Mouse (Mus musculus) testis, adult 10 weeks (tissue): ENCODE measurements around the gene D630039A03Rik. TPM values are rescaled to one million over a fixed set of nuclear protein-coding genes. Genes with fewer than 3 reads are reported as not detected.

Source experiments
- polyA plus RNA-seq: library from polyadenylated mRNA; stranded (reverse); fragments of 350-450 nt; fragmentation: Illumina TruSeq; extraction: RNeasy Lipid Tissue Mini Kit (QIAGEN cat#74804); gene quantifications from one replicate; pipeline ENCODE4 v1.2.3, GENCODE M21; 2014; ENCODE audit warnings: low read depth, low replicate concordance

The D630039A03Rik gene
- polyA plus RNA-seq, result not detected

DNA sequence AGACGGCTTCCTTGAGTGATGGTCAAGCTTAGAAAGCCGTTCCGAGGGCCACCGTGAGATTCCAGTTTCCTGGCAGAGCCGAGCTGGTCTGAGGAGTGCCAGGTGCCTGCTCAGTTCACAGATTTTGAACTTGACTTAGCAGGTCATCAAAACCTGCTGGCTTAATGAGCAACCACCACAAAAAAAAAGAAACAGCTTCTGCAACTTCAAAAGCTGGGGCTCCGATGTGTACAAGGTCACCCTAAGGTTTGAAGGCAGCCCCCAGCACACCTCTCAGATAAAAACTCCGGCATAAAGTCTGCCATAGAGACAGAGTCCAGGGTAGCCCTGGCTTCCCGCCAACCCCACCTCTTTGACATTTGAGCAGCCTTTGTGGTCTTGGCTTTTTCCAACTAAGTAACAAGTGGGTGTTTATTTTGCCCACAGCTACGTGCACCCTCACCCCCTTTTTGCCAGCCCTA lies at the start of gene D630039A03Rik:
TSS of gene D630039A03Rik (minus strand) at position 97 of the 461 bp plus-strand sequence.

DNA sequence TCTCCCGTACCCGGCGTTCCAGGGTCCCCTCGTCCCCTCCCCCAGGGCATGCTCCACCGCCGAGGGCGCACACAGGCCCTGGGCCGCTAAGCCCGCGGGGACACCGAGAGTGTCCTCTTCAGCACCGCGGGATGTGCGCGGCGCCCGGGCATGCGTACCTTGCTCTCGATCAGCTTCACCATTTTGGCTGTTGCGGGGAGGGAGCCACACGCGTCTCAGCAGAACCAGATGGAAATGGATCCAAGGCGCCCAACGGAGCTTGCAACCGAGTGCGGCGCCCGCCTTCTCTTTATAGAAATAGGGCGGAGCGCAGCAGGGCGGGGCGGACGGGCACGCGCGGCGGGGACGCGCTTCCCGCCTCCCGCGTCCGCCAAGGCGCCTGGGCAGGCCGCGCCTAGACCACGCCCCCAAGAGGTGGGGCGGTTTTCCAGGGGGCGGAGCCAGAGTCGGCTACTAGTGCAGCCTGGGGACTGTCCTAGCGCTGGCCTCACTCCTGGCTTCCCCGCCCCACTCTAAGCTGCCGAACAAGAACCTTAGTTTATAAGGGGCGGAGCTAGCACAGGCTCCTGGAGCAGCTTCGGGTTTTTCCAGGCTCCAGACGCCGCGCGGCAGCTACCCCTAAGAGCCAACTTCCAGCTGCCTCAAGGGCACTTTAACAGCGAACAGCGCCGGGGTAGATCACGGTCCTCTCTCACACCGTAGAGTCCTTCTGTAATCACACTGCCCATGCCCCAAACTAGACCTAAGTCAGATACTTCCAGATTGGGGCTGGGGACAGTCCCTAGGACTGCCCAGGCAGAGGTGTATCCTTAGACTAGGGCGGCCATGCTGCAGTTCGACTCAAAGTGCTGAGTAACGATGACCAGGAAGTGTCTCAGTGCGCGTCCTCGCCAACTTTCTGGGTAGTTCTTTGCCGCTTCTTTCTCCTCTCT lies 40.2 kb upstream of the D630039A03Rik start, which contains the start of gene Txn1:
TSS of gene Txn1 (minus strand) at position 383 of the 932 bp plus-strand sequence.

Other genes with a start within 250 kb of the D630039A03Rik start
- 9.8 TPM for gene Akap2, start 198.6 kb downstream of the D630039A03Rik start, polyA plus RNA-seq
- 28.4 TPM for gene Txn1, start 40.1 kb upstream of the D630039A03Rik start, polyA plus RNA-seq
- gene Txndc8, start 92.8 kb upstream of the D630039A03Rik start, polyA plus RNA-seq, result 791 TPM